Mouse (Mus musculus) midbrain, embryonic 15.5 days (tissue): ENCODE results near the gene Fbxw8. TPM values are rescaled to one million over a fixed set of nuclear protein-coding genes. Genes with fewer than 3 reads are reported as not detected.

Experiments
- ATAC-seq: fragments of 200-750 bp; cut with Nextera tagmentation; replicated peaks from 2 replicates; pipeline ENCODE4 v1.8.0; 2017; ENCODE audit warnings: moderate TSS enrichment
- H3K27ac ChIP-seq: fragments of 300-500 bp; sonication (generic); 2 replicates; pipeline ENCODE4 v1.5.1; 2015; ENCODE audit warnings: mild to moderate bottlenecking, inconsistent platforms
- H3K27me3 ChIP-seq: fragments of 300-500 bp; sonication (generic); replicated peaks from 2 replicates; pipeline ENCODE4 v1.6.1; 2015; ENCODE audit warnings: inconsistent platforms
- H3K36me3 ChIP-seq: fragments of 300-500 bp; sonication (generic); replicated peaks from 2 replicates; pipeline ENCODE4 v1.6.1; 2015; ENCODE audit warnings: inconsistent platforms
- H3K4me1 ChIP-seq: fragments of 300-500 bp; sonication (generic); 2 replicates; pipeline ENCODE4 v1.6.1; 2015; ENCODE audit warnings: inconsistent platforms
- H3K4me2 ChIP-seq: fragments of 300-500 bp; sonication (generic); 2 replicates; pipeline ENCODE4 v1.6.1; 2015; ENCODE audit warnings: inconsistent platforms, mild to moderate bottlenecking, moderate library complexity
- H3K4me3 ChIP-seq: fragments of 300-500 bp; sonication (generic); 2 replicates; pipeline ENCODE4 v1.5.1; 2015; ENCODE audit warnings: mild to moderate bottlenecking, inconsistent platforms
- H3K9ac ChIP-seq: fragments of 300-500 bp; sonication (generic); 2 replicates; pipeline ENCODE4 v1.6.1; 2015; ENCODE audit warnings: mild to moderate bottlenecking, inconsistent platforms
- H3K9me3 ChIP-seq: fragments of 300-500 bp; sonication (generic); 2 replicates; pipeline ENCODE4 v1.6.1; 2016; ENCODE audit warnings: inconsistent platforms
- WGBS: fragments of 180-500 bp; shearing (Covaris S2); methylation state at CpG from one replicate; pipeline ENCODE4 v1.1.7; 2015; ENCODE audit warnings: mixed read lengths; 5-methylcytosine and 5-hydroxymethylcytosine counted together
- polyA plus RNA-seq: library from polyadenylated mRNA; unstranded; fragments of >200 nt; fragmentation: Nextera tagmentation; extraction: Ambion mirVana; gene quantifications from 2 replicates; pipeline ENCODE4 v1.2.1, GENCODE M21; 2015

The Fbxw8 gene
- polyA plus RNA-seq, 1 experiment from 2014 or later: 20.0 TPM

DNA sequence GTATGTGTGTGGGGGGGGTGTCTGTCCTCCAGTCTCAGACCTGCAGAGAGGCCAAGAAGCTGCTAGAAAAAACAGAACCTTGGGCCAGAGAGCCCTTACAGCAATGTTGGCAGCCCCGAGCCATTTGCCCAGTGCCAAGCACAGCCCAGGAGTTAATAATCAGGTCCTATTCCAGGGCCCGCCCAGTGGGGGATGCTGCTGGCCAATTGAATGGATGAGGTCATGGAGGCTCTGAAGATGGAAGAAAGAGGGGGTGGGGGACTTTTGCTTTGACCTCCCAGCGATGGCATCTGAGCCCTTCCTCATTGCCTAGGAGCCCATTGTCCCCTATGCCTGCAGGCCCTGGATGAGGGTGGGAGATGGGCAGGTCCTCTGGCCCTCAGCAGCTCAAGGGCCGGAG lies 123.8 kb downstream of the Fbxw8 start:
- Histone ChIP-seq H3K36me3 (no peaks in the 10 kb centered on the region), H3K4me2 (no peak overlapping the region), H3K4me1 (peaks cover 31% of the 10 kb centered on the region), H3K9ac (no peak overlapping the region), H3K27me3 (peaks cover 40% of the 10 kb centered on the region), H3K4me3 (no peak overlapping the region), H3K27ac (no peak overlapping the region), H3K9me3 (no peaks in the 10 kb centered on the region)
- ATAC-seq: no peak
- WGBS: 45% methylated on average over 4 of the region's 4 CpGs

DNA sequence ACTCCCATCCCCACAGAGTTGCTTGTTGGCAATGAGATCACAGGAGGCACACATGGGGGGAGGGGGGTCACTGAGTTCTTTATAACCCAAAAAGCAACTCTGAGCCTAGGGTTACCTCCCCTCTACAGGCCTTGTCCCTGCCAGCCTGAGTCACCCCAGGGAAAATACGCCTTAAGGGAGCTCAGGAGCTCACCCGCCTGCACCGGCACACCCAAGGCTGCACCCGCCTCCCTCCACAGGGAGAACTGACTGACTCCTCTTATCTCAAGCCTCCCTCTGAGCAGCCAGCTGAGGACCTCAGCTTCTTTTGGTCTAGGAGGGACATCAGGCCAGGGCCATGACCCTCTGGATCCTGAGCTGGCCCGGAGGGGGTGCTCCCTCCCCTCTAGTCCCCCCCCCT lies 124.2 kb downstream of the Fbxw8 start:
- 57% methylated on average over 5 of the region's 5 CpGs for WGBS
- Histone ChIP-seq H3K4me3 (no peak overlapping the region), H3K9me3 (no peaks in the 10 kb centered on the region), H3K4me2 (no peak overlapping the region), H3K36me3 (no peaks in the 10 kb centered on the region), H3K9ac (no peak overlapping the region), H3K27ac (no peak overlapping the region), H3K27me3 (peaks cover 42% of the 10 kb centered on the region), H3K4me1 (peaks cover 35% of the 10 kb centered on the region)
- ATAC-seq: no peak

DNA sequence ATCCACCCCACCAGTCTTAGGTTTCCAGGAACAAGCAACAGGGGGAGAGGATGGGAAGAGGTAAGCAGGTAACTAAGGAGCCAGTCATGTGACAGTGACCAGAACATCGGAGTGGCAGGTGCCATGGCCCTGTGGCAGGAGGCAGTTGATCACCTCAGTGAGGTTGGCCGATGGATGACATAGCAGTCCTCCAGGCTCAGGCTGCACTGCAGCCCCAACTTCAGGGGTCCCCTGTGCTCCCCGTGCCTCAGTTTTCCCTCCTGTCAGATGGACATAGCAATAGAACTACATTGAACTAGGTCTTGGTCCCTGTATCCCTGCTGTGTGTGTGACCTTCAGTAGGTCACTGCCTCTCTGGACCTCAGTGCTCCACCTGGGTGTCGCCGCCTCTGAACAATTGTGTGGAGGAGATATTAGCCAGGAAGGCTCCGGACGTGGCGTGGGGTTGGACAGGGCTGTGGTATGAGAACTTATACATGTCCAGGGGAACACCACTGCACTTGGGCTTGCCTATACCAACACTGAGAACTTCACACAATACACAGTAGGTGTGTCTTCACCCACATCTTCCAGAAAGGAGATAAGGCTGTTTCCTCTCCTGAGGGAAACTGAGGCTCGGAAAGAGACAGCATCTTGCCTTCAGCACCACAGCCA lies 125.1 kb downstream of the Fbxw8 start:
- no peak overlapping the region for H3K9ac ChIP-seq
- no peak overlapping the region for H3K4me3 ChIP-seq
- H3K4me2 ChIP-seq: no peak overlapping the region
- H3K9me3 ChIP-seq: no peaks in the 10 kb centered on the region
- no peaks in the 10 kb centered on the region for H3K36me3 ChIP-seq
- H3K27ac ChIP-seq: no peak overlapping the region
- WGBS: 90% methylated on average over 9 of the region's 9 CpGs
- ATAC-seq: no peak
- peaks cover 36% of the 10 kb centered on the region for H3K4me1 ChIP-seq
- peaks cover 47% of the 10 kb centered on the region for H3K27me3 ChIP-seq

DNA sequence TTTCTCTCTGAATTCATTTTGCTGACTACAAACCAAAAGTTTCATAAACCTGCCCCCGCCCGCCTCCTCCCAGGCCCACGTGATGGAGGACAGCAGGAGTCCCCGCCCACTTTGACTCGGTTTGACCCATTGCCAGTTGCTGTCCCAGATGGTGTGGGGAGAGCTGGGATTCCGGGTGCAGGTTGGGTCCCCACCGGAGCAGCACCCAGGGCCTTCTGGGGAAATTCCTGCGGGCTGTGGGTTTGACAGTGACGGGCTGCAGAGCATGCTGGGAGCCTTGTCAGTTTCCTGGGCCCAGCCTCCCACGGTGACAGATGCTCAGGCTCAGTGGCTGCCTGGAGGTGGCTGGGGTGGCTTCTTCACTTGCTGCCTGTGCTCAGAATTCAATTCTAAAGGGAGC lies 125.8 kb downstream of the Fbxw8 start:
- WGBS: 3% methylated on average over 10 of the region's 10 CpGs
- H3K27me3 ChIP-seq: peaks cover 47% of the 10 kb centered on the region
- 0 out of 2 replicates have a peak overlapping the region, but pooled peaks have one; percentile 25 for H3K9ac ChIP-seq

DNA sequence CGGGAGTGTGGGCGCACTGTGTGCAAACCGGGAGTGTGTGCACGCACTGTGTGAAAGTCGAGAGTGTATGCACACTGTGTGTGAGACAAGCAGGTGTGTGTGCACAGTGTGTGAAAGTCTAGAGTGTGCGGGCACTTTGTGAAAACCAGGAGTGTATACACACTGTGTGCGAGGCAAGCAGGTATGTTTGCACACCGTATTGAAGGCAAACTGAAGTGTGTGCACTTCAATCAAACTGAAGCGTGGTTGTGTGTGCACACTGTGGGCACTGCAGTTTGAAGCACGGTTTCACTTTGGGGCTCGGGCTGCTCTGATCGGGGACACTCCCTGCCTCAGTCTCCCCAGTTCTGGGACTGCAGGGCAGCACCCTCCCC lies 126.2 kb downstream of the Fbxw8 start:
- H3K4me1 ChIP-seq: peaks cover 36% of the 10 kb centered on the region
- peaks cover 47% of the 10 kb centered on the region for H3K27me3 ChIP-seq
- H3K27ac ChIP-seq: no peak overlapping the region
- ATAC-seq: 0 out of 2 replicates have a peak, but pooled peaks have one; percentile 32
- peak overlapping the region; percentile 100 for H3K4me2 ChIP-seq
- H3K4me3 ChIP-seq: peak overlapping the region; percentile 76
- H3K9me3 ChIP-seq: no peaks in the 10 kb centered on the region
- H3K36me3 ChIP-seq: no peaks in the 10 kb centered on the region
- WGBS: 7% methylated on average over 12 of the region's 12 CpGs
- H3K9ac ChIP-seq: no peak overlapping the region

More for the DNA sequence above, 125.8 kb downstream of the Fbxw8 start:
- peaks cover 36% of the 10 kb centered on the region for H3K4me1 ChIP-seq
- H3K36me3 ChIP-seq: no peaks in the 10 kb centered on the region
- H3K9me3 ChIP-seq: no peaks in the 10 kb centered on the region
- H3K4me3 ChIP-seq: peak overlapping the region; percentile 76
- peak overlapping the region; percentile 100 for H3K4me2 ChIP-seq
- H3K27ac ChIP-seq: no peak overlapping the region
- ATAC-seq: no peak

DNA sequence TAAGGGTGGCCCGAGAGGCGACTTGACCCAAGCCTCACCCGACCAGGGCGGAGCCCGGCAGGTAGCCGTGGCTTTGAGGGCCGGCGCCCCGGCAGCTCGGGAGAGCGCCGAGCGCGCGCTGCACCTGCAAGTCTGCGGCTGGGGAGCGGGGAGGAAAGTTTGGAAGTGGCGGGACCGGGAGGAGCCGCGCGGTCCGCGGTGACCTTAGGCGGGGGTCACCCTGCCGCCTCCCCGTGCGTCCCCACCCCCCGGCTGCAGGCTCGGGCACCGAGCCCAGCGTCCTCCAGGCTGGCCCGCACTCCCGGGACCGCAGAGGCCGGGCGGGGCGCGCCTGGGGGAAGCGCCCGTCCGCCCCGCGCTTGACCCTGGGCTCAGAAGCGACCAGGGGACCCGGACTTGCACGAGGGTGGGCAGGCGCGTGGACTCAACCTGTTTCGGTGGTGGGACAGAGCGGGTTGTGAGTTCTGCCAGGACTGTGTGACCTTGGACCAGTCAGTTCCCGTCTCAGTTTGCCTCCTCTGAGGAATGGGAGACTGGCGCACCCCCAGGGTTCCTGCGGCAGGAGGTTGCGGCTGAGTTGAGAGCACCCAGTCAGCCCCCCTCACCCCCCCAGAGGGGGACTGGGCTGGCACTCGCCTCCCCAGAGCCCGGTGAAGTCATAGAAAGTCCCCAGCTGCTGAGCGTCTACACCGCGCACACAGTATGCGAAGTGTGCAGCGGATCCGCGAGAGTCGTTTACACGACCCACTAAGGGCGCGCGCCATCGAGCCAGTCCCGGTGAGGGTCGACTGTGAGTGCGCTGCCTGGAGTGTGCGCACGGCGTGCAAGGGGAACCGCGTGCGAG lies 126.9 kb downstream of the Fbxw8 start:
- H3K36me3 ChIP-seq: no peaks in the 10 kb centered on the region
- H3K4me1 ChIP-seq: peaks cover 36% of the 10 kb centered on the region
- peak overlapping the region; percentile 51 for H3K9ac ChIP-seq
- H3K9me3 ChIP-seq: no peaks in the 10 kb centered on the region
- peak overlapping the region; percentile 76 for H3K4me3 ChIP-seq
- H3K4me2 ChIP-seq: peak overlapping the region; percentile 100
- under 1% methylated on average over 76 of the region's 79 CpGs for WGBS
- ATAC-seq: peak; percentile 5; the same call in 1 of the 2 replicates
- H3K27me3 ChIP-seq: peaks cover 47% of the 10 kb centered on the region
- H3K27ac ChIP-seq: no peak overlapping the region

DNA sequence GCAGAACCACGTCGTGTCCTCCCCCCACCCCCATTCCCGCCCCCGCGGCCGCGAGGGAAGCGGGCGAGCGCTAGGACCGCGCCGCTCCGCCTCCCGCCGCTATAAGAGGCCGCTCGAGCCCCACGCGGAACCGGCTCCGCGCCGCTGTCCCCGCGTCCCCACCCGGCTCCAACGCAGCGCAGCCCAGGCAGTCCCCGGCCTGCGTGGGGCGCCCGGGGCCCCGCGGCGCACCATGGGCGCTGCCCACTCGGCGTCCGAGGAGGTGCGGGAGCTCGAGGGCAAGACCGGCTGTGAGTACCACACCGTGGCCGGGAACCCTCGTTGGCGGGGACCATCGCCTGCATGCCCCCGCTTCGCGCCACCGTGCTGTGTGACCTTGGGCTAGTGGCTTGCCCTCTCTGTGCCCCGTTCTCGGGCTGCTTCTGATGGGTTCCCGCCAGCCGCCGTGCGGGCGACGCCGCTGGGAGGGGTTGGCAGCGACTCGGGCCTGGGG lies 127.5 kb downstream of the Fbxw8 start, which contains the start of gene Tesc:
Gene Tesc, plus strand, starts transcription at position 46 of the 493 bp plus-strand sequence.
- ATAC-seq: peak; percentile 53; the same call in 1 of the 2 replicates
- peaks cover 47% of the 10 kb centered on the region for H3K27me3 ChIP-seq

DNA sequence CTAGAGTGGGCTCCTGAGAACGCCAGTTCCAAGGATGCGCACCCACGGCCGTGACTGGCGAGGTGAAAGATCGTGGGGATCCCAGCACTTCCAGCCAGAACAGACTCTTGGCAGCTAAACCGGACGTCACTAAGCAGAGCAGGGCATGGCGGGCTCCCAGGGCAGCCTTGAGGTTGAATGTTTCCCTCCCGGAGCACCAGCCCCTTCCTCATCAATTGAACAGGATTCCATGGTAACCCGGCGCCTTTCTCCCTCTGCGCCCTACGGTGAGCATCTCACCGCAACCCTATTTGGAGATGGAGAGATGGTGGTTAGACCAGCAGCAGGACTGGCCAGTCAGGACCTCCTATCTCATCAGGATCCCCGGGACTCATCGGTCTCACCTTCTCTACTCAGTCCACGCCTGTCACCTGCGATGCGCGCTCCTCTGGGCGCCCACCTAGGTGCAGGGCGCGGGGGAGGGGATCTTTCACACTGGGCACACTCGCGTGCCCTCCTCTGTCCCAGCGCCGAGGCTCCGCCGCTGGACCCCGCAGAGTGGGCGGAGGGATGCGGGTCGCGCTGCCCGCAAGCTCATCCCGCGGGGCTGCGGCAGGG lies 128.1 kb downstream of the Fbxw8 start:
- Histone ChIP-seq H3K4me1 (peaks cover 36% of the 10 kb centered on the region), H3K4me2 (peak overlapping the region; percentile 100), H3K9ac (peak overlapping the region; percentile 51), H3K9me3 (no peaks in the 10 kb centered on the region), H3K27ac (no peak overlapping the region), H3K36me3 (no peaks in the 10 kb centered on the region), H3K27me3 (peaks cover 47% of the 10 kb centered on the region), H3K4me3 (peak overlapping the region; percentile 76)
- ATAC-seq: peak; percentile 25; the same call in 1 of the 2 replicates
- WGBS: under 1% methylated on average over 39 of the region's 39 CpGs

More for the DNA sequence above, 127.5 kb downstream of the Fbxw8 start, which contains the start of gene Tesc:
- H3K9ac ChIP-seq: peak within 1 kb of the TSS; percentile 51
- H3K27ac ChIP-seq: no peak within 1 kb of the TSS
- no peaks in the 10 kb centered on the region for H3K36me3 ChIP-seq
- no peaks in the 10 kb centered on the region for H3K9me3 ChIP-seq
- H3K4me3 ChIP-seq: peak within 1 kb of the TSS; percentile 76
- peak within 1 kb of the TSS; percentile 100 for H3K4me2 ChIP-seq
- under 1% methylated on average over 63 of the region's 63 CpGs for WGBS
- H3K4me1 ChIP-seq: peaks cover 36% of the 10 kb centered on the region

DNA sequence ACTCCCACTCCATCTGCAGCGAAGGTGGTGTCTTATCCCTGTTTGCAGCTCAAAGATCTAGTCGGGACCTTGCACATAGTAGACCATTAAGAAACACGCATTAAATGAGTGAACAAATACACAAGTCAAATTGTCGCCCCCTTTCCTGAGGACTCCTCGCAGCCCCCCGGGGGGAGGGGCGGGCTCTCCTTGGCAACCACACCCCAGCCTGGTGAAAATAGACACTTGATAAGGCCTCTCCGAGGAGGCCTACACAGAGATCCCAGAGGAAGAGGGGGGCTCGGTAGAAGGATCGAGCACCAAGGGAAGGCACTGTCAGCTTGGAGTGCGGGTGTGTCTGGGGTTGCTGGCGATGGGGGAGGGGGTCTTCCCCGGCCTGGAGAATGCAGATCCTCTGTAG lies 128.9 kb downstream of the Fbxw8 start:
- ATAC-seq: no peak
- no peak overlapping the region for H3K4me3 ChIP-seq
- H3K27ac ChIP-seq: no peak overlapping the region
- WGBS: 2% methylated on average over 13 of the region's 13 CpGs
- H3K9ac ChIP-seq: no peak overlapping the region
- H3K9me3 ChIP-seq: no peaks in the 10 kb centered on the region
- no peaks in the 10 kb centered on the region for H3K36me3 ChIP-seq
- H3K27me3 ChIP-seq: peaks cover 47% of the 10 kb centered on the region
- H3K4me1 ChIP-seq: peaks cover 36% of the 10 kb centered on the region
- H3K4me2 ChIP-seq: peak overlapping the region; percentile 100; the same call in 1 of the 2 replicates

DNA sequence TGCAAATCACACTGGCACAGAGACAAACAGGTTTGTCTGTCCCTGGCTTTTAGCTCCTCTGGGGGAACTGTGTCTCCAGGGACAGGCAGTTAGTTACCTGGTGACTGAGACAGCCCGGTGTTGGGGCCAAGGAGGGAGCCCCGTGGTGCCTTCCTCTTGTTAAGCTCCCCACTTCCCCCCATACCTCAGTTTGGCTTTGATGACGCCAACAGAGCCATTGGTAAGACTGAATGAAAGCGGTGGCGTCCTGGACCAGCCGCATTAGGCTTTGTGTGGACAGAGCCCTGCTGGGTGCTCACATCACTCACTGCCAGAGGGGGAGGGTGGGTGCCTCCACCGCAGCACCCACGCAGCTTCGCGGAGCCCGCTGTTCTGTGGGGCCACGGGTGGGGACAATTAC lies 129.4 kb downstream of the Fbxw8 start:
- H3K27me3 ChIP-seq: peaks cover 47% of the 10 kb centered on the region
- no peak overlapping the region for H3K9ac ChIP-seq
- no peak overlapping the region for H3K27ac ChIP-seq
- H3K36me3 ChIP-seq: no peaks in the 10 kb centered on the region
- H3K9me3 ChIP-seq: no peaks in the 10 kb centered on the region
- no peak overlapping the region for H3K4me3 ChIP-seq
- peaks cover 36% of the 10 kb centered on the region for H3K4me1 ChIP-seq
- WGBS: 3% methylated on average over 12 of the region's 12 CpGs
- ATAC-seq: no peak
- H3K4me2 ChIP-seq: no peak overlapping the region

DNA sequence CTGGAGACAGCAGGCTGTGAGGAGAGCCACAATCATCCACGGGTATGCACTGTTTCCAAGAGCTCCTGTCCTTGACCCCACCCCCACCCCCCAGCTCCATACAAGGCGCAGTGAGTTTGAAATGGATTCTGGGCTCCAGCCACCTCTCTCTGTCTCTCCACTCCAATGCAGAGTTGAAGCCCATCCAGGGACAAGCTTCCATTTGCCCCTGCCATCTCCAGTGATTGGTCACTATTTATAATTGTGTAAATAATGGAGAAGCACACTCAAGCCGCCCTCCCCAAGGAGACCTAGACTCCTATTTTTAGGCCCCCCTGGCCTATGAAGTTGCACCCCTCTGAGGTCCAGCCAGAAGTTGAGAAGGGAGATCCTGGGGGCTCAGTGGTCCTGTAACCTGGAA lies 132.2 kb downstream of the Fbxw8 start:
- H3K4me1 ChIP-seq: peaks cover 20% of the 10 kb centered on the region
- peaks cover 23% of the 10 kb centered on the region for H3K27me3 ChIP-seq
- no peak overlapping the region for H3K27ac ChIP-seq
- H3K4me3 ChIP-seq: no peak overlapping the region
- no peaks in the 10 kb centered on the region for H3K36me3 ChIP-seq
- no peaks in the 10 kb centered on the region for H3K9me3 ChIP-seq
- no peak overlapping the region for H3K9ac ChIP-seq
- ATAC-seq: no peak
- no peak overlapping the region for H3K4me2 ChIP-seq
- 78% methylated on average over 3 of the region's 3 CpGs for WGBS

DNA sequence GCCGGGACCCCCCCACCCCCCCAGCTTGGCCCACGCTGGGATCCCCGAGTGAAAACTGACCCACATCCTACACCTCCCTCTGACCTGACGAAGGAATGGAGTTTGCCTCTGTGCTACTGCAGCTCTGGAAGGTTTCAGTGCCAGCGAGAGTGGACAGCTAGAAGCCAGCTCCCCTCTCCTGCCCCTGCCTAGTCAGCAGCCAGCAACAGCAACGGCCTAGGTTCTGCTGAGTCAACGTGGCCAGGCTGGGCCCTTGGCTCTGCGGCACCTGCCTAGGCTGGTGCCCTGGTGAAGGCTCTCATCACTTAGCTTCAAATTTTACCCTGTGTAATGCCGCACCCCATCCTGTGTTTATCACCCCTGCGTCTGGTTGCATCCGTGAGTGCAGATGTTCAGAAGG lies 135.4 kb downstream of the Fbxw8 start:
- 65% methylated on average over 11 of the region's 11 CpGs for WGBS
- no peak overlapping the region for H3K9ac ChIP-seq
- no peak overlapping the region for H3K4me3 ChIP-seq
- no peak overlapping the region for H3K27ac ChIP-seq
- H3K9me3 ChIP-seq: no peaks in the 10 kb centered on the region
- no peak overlapping the region for H3K4me2 ChIP-seq
- H3K36me3 ChIP-seq: no peaks in the 10 kb centered on the region
- ATAC-seq: no peak
- no peaks in the 10 kb centered on the region for H3K27me3 ChIP-seq
- H3K4me1 ChIP-seq: peaks cover 5% of the 10 kb centered on the region; the same call in 1 of the 2 replicates
